Mouse (Mus musculus) CH12.LX (cell line): ENCODE measurements at regions not wholly inside any gene's neighbourhood (a gene's known extent, or its start where the extent isn't known, plus 50 kb on each side); places are given as distances from the start of the nearest gene placed in this dataset.
A peak's percentile ranks its signal among the peaks of the same experiment; 100 is the strongest.

Experiments used
- DNase-seq: peaks from one replicate; pipeline ENCODE4 v3.0.0-alpha.2; 2013; ENCODE audit errors: extremely low read depth
- H3K27ac ChIP-seq: 2 replicates; pipeline ENCODE4 v1.5.1; 2012; ENCODE audit warnings: low read depth, mild to moderate bottlenecking, control low read depth, moderate library complexity; ENCODE audit not compliant: insufficient read depth
- H3K27me3 ChIP-seq: replicated peaks from 2 replicates; pipeline ENCODE3; 2012; ENCODE audit warnings: inconsistent platforms
- H3K36me3 ChIP-seq, 2 experiments: replicated peaks in 1 of 2; 2 replicates each; pipeline versions ENCODE3 to v1.6.1; 2012; ENCODE audit warnings: inconsistent platforms in 1 of 2, low read length in 1 of 2, mild to moderate bottlenecking in 1 of 2, mixed read lengths in 1 of 2, moderate library complexity in 1 of 2; ENCODE audit not compliant: control insufficient read depth in 1 of 2, insufficient read depth in 1 of 2
- H3K4me1 ChIP-seq, 2 experiments: 2 replicates each; pipeline ENCODE4 v1.6.1; 2012; ENCODE audit warnings: inconsistent platforms in 1 of 2, moderate library complexity in 1 of 2; ENCODE audit not compliant: insufficient read depth in 2 of 2, control insufficient read depth in 1 of 2
- H3K4me2 ChIP-seq: 2 replicates; pipeline ENCODE4 v1.6.1; 2012; ENCODE audit warnings: low read depth, mild to moderate bottlenecking, control low read depth; ENCODE audit not compliant: poor library complexity, insufficient read depth, severe bottlenecking
- H3K4me3 ChIP-seq, 3 experiments: fragments of 150-350 bp in 1 of 3; sonication (generic) in 1 of 3; replicated peaks in 1 of 3; 2 replicates each; pipeline versions ENCODE3 to v1.5.1; 2011 to 2012; ENCODE audit warnings: low read depth in 2 of 3, low read length in 2 of 3, mild to moderate bottlenecking in 2 of 3, moderate library complexity in 2 of 3, control low read depth in 1 of 3, improper control_type of control experiment in 1 of 3, inconsistent platforms in 1 of 3, mixed read lengths in 1 of 3; ENCODE audit not compliant: poor library complexity in 1 of 3
- H3K79me2 ChIP-seq: replicated peaks from 2 replicates; pipeline ENCODE4 v1.6.1; 2012; ENCODE audit warnings: mild to moderate bottlenecking, moderate library complexity; ENCODE audit not compliant: control insufficient read depth, poor library complexity, insufficient read depth, severe bottlenecking; ENCODE audit errors: extremely low read depth
- H3K9ac ChIP-seq: 2 replicates; pipeline ENCODE4 v1.6.1; 2012; ENCODE audit warnings: low read depth, mild to moderate bottlenecking, control low read depth, moderate library complexity; ENCODE audit not compliant: insufficient read depth
- H3K9me3 ChIP-seq: replicated peaks from 2 replicates; pipeline ENCODE3; 2012; ENCODE audit warnings: low read length, inconsistent platforms, mixed read lengths
- CHD2 ChIP-seq: IDR thresholded peaks from 2 replicates; pipeline ENCODE4 v1.6.1; 2011; ENCODE audit warnings: low read length, improper control_type of control experiment
- ELF1 ChIP-seq: IDR thresholded peaks from 2 replicates; pipeline ENCODE4 v1.6.1; 2014; ENCODE audit warnings: low read depth, mild to moderate bottlenecking, inconsistent platforms, low read length, improper control_type of control experiment
- ETS1 ChIP-seq: conservative IDR thresholded peaks from 2 replicates; pipeline ENCODE4 v1.6.1; 2012; ENCODE audit warnings: low read depth, mild to moderate bottlenecking, inconsistent platforms, low read length, improper control_type of control experiment, moderate library complexity
- GABPA ChIP-seq: IDR thresholded peaks from 2 replicates; pipeline ENCODE4 v1.6.1; 2012; ENCODE audit warnings: low read depth, low read length, improper control_type of control experiment, inconsistent platforms; ENCODE audit not compliant: insufficient replicate concordance
- HCFC1 ChIP-seq: IDR thresholded peaks from 2 replicates; pipeline ENCODE4 v1.6.1; 2012; ENCODE audit warnings: low read depth, mild to moderate bottlenecking, inconsistent platforms, low read length, improper control_type of control experiment
- KAT2A ChIP-seq: IDR thresholded peaks from 2 replicates; pipeline ENCODE4 v1.6.1; 2012; ENCODE audit warnings: low read length, improper control_type of control experiment, inconsistent platforms; ENCODE audit not compliant: insufficient replicate concordance
- MAZ ChIP-seq: IDR thresholded peaks from 2 replicates; pipeline ENCODE4 v1.6.1; 2012; ENCODE audit warnings: low read depth, mild to moderate bottlenecking, inconsistent platforms, low read length, improper control_type of control experiment, moderate library complexity
- MEF2A ChIP-seq: IDR thresholded peaks from 2 replicates; pipeline ENCODE4 v1.6.1; 2014; ENCODE audit warnings: low read depth, mild to moderate bottlenecking, inconsistent platforms, low read length, improper control_type of control experiment, borderline replicate concordance
- MYC ChIP-seq: IDR thresholded peaks from 2 replicates; pipeline ENCODE4 v1.6.1; 2011; ENCODE audit warnings: low read depth, mild to moderate bottlenecking, improper control_type of control experiment, low read length
- PAX5 ChIP-seq: IDR thresholded peaks from 2 replicates; pipeline ENCODE4 v1.6.1; 2012; ENCODE audit warnings: low read length, inconsistent platforms, mixed read lengths
- POLR2AphosphoS2 ChIP-seq: IDR thresholded peaks from 2 replicates; pipeline ENCODE4 v1.6.1; 2011; ENCODE audit warnings: low read depth, low read length, improper control_type of control experiment
- RAD21 ChIP-seq: IDR thresholded peaks from 2 replicates; pipeline ENCODE4 v1.6.1; 2011; ENCODE audit warnings: low read depth, mild to moderate bottlenecking, low read length, improper control_type of control experiment, moderate library complexity
- RCOR1 ChIP-seq: conservative IDR thresholded peaks from 2 replicates; pipeline ENCODE4 v1.6.1; 2012; ENCODE audit warnings: low read depth, mild to moderate bottlenecking, inconsistent platforms, low read length, improper control_type of control experiment
- SIN3A ChIP-seq: IDR thresholded peaks from 2 replicates; pipeline ENCODE4 v1.6.1; 2012; ENCODE audit warnings: low read length, improper control_type of control experiment, inconsistent platforms
- SMC3 ChIP-seq: IDR thresholded peaks from 2 replicates; pipeline ENCODE4 v1.6.1; 2011; ENCODE audit warnings: low read depth, low read length, improper control_type of control experiment
- TBP ChIP-seq: conservative IDR thresholded peaks from 2 replicates; pipeline ENCODE4 v1.6.1; 2011; ENCODE audit warnings: low read depth, low read length, improper control_type of control experiment
- UBTF ChIP-seq: IDR thresholded peaks from 2 replicates; pipeline ENCODE4 v1.6.1; 2012; ENCODE audit warnings: low read depth, mild to moderate bottlenecking, inconsistent platforms, low read length, improper control_type of control experiment, moderate library complexity
- USF1 ChIP-seq: IDR thresholded peaks from 2 replicates; pipeline ENCODE4 v1.6.1; 2014; ENCODE audit warnings: low read depth, mild to moderate bottlenecking, inconsistent platforms, low read length, improper control_type of control experiment
- ZKSCAN1 ChIP-seq: IDR thresholded peaks from 2 replicates; pipeline ENCODE4 v1.6.1; 2012; ENCODE audit warnings: low read depth, inconsistent platforms, low read length, improper control_type of control experiment, borderline replicate concordance
- ZNF384 ChIP-seq: IDR thresholded peaks from 2 replicates; pipeline ENCODE4 v1.6.1; 2012; ENCODE audit warnings: low read depth, low read length, improper control_type of control experiment, inconsistent platforms
- dilution Hi-C: fragments of 300-500 bp; cut with MboI; formaldehyde crosslinking; loops from 2 replicates; pipeline ENCODE4 v1.14.3; 2020; ENCODE audit warnings: low sequenced_read_pairs; ENCODE audit not compliant: extremely low pct_unique_long_range_greater_than_20kb, extremely low pct_ligation_motif_present
- in situ Hi-C: fragments of 300-500 bp; cut with MboI; formaldehyde crosslinking; loops from 3 replicates; pipeline ENCODE4 v1.14.3; 2019; ENCODE audit warnings: low sequenced_read_pairs, low pct_ligation_motif_present, low pct_unique_long_range_greater_than_20kb, mixed read lengths

DNA sequence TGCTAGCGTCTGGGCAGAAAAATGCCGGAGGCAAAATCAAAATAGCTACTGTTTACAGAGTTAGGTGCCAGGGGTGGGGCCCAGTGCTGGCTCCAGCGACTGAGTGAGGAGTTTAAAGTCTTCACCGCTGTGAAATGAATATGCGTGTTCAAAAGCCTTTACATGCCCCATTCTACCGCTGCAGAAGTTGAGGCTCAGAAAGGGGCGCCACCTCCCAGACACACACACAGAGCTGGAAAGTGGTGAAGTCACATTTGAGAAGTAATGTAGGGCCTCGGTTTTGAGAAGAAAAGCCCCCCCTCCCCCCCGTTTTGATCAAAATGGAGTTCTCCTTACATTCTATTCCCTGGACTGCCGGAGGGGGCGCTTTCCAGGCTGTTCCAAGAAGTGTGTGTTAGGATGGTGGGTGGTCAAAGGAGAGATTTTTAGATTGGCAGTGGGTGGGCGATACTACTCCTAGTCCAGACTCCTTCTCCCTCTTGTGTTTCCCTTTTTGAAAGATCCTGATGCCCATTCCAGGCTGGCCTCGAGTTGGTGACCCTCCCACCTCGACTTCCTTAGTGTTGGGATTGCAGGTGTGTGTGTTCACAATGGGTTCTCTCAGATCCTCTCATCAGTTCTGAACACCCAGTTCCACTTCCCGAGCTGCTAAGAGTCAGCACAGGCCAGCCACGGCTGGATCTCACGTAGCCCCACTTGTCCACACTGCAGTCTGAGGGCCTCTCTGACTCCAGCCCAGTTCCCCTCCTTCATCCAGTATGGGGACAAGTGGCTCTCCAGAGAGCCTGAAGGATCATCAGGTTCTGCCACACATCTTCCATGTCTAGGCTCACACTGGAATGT, 69.3 kb upstream of the Nkd1 start:
- Histone ChIP-seq H3K9me3 (peaks cover 25% of the 10 kb centered on the region), H3K4me1 (peaks cover 5 to 34% of the 10 kb centered on the region in 2 experiments), H3K79me2 (no peaks in the 10 kb centered on the region), H3K4me3 (no peak overlapping the region), H3K27ac (no peak overlapping the region), H3K36me3 (no peaks in the 10 kb centered on the region), H3K4me2 (peak overlapping the region; percentile 7; the same call in 1 of the 2 replicates), H3K27me3 (peaks cover 35% of the 10 kb centered on the region), H3K9ac (no peak overlapping the region)
- no peak for DNase-seq
- dilution Hi-C loops (no loop called here), in situ Hi-C loops (no loop called here)
- TF ChIP-seq SMC3 (no peak), UBTF (no peak), HCFC1 (no peak), MAZ (no peak), SIN3A (no peak), POLR2AphosphoS2 (no peak), ZKSCAN1 (no peak), USF1 (no peak), GABPA (no peak), RCOR1 (no peak), ZNF384 (no peak), TBP (no peak), MYC (no peak), CHD2 (no peak)

DNA sequence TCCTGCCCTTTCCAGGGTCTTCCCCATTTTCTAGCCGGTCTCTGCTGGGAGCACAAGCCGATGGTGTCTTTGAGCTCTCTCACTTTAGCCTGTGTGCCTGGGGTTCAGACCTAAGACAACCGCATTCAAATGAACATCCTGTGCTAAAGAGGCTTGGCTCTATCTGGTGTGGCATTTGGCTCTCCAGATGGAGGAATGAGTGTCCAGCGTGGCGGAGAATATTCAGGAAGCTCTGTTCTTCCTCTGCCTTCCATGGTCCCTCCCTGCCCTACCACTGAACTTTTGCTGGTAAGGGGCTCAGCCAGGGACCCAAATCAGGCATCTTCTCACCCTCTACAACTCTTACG, 68.7 kb upstream of the Nkd1 start:
- Histone ChIP-seq H3K36me3 (no peaks in the 10 kb centered on the region), H3K9ac (no peak overlapping the region), H3K27ac (no peak overlapping the region), H3K4me3 (no peak overlapping the region), H3K79me2 (no peaks in the 10 kb centered on the region), H3K27me3 (peaks cover 29% of the 10 kb centered on the region), H3K9me3 (peaks cover 28% of the 10 kb centered on the region), H3K4me2 (no peak overlapping the region), H3K4me1 (peaks cover 5 to 34% of the 10 kb centered on the region in 2 experiments)
- no peak for TF ChIP-seq RAD21
- no peak for TF ChIP-seq PAX5
- TF ChIP-seq HCFC1, result no peak
- no peak for TF ChIP-seq ZKSCAN1
- no peak for TF ChIP-seq POLR2AphosphoS2
- TF ChIP-seq MEF2A, result no peak
- no peak for TF ChIP-seq ELF1
- no peak for TF ChIP-seq CHD2
- no peak for TF ChIP-seq KAT2A
- TF ChIP-seq ZNF384, result no peak
- no peak for TF ChIP-seq ETS1
- dilution Hi-C loops, result no loop called here
- in situ Hi-C loops, result no loop called here
- DNase-seq, result no peak
